Mouse (Mus musculus) midbrain, embryonic 16.5 days (tissue): ENCODE data around the gene Crmp1. TPM values are rescaled to one million over a fixed set of nuclear protein-coding genes. Genes with fewer than 3 reads are reported as not detected.

Source experiments
- ATAC-seq: fragments of 200-750 bp; cut with Nextera tagmentation; 2 replicates; pipeline ENCODE4 v1.8.0; 2017; ENCODE audit warnings: moderate TSS enrichment
- H3K27ac ChIP-seq: fragments of 300-500 bp; sonication (generic); 2 replicates; pipeline ENCODE4 v1.5.1; 2014; ENCODE audit warnings: mild to moderate bottlenecking, low read length, mixed read lengths
- H3K27me3 ChIP-seq: fragments of 300-500 bp; sonication (generic); 2 replicates; pipeline ENCODE4 v1.6.1; 2014; ENCODE audit warnings: low read depth, low read length, mixed read lengths; ENCODE audit not compliant: control insufficient read depth, insufficient read depth
- H3K36me3 ChIP-seq: fragments of 300-500 bp; sonication (generic); 2 replicates; pipeline ENCODE4 v1.6.1; 2014; ENCODE audit warnings: mild to moderate bottlenecking, low read length, moderate library complexity, mixed read lengths; ENCODE audit not compliant: control insufficient read depth, insufficient read depth
- H3K4me1 ChIP-seq: fragments of 300-500 bp; sonication (generic); 2 replicates; pipeline ENCODE4 v1.6.1; 2014; ENCODE audit warnings: mild to moderate bottlenecking, low read length, mixed read lengths; ENCODE audit not compliant: control insufficient read depth, insufficient read depth
- H3K4me2 ChIP-seq: fragments of 300-500 bp; sonication (generic); 2 replicates; pipeline ENCODE4 v1.6.1; 2014; ENCODE audit warnings: mild to moderate bottlenecking, low read length, mixed read lengths
- H3K4me3 ChIP-seq: fragments of 300-500 bp; sonication (generic); 2 replicates; pipeline ENCODE4 v1.5.1; 2014; ENCODE audit warnings: low read depth, mild to moderate bottlenecking, low read length, moderate library complexity, mixed read lengths
- H3K9ac ChIP-seq: fragments of 300-500 bp; sonication (generic); 2 replicates; pipeline ENCODE4 v1.6.1; 2014; ENCODE audit warnings: low read depth, low read length, mixed read lengths
- H3K9me3 ChIP-seq: fragments of 300-500 bp; sonication (generic); replicated peaks from 2 replicates; pipeline ENCODE4 v1.6.1; 2014; ENCODE audit warnings: mild to moderate bottlenecking, low read length, mixed read lengths; ENCODE audit not compliant: control insufficient read depth, poor library complexity, severe bottlenecking
- WGBS: fragments of 180-500 bp; shearing (Covaris S2); extraction: QIAGEN DNeasy Blood & Tissue Kit; methylation state at CpG from one replicate; pipeline ENCODE4 v1.1.7; 2014; 5-methylcytosine and 5-hydroxymethylcytosine counted together
- polyA plus RNA-seq: library from polyadenylated mRNA; unstranded; fragments of >200 nt; fragmentation: Nextera tagmentation; extraction: Ambion mirVana; gene quantifications from 2 replicates; pipeline ENCODE4 v1.2.1, GENCODE M21; 2015

The Crmp1 gene
- polyA plus RNA-seq, 1 experiment from 2014 or later: 1,010 TPM

GRCm38 (mm10) chr5:37244161-37244560 lies 2.4 kb downstream of the Crmp1 start:
- peaks cover 34% of the 10 kb centered on the region for H3K4me1 ChIP-seq

GRCm38 (mm10) chr5:37244666-37245242 lies 3.0 kb downstream of the Crmp1 start:
- H3K4me3 ChIP-seq: peak overlapping the region; percentile 61
- ATAC-seq: no peak
- no peaks in the 10 kb centered on the region for H3K9me3 ChIP-seq
- H3K36me3 ChIP-seq: no peaks in the 10 kb centered on the region
- peaks cover 40% of the 10 kb centered on the region for H3K4me1 ChIP-seq
- H3K27me3 ChIP-seq: no peaks in the 10 kb centered on the region
- H3K27ac ChIP-seq: peak overlapping the region; percentile 93
- peak overlapping the region; percentile 88 for H3K9ac ChIP-seq
- peak overlapping the region; percentile 88 for H3K4me2 ChIP-seq
- WGBS: 44% methylated on average over 9 of the region's 9 CpGs

More at GRCm38 (mm10) chr5:37244161-37244560, 2.4 kb downstream of the Crmp1 start:
- Histone ChIP-seq H3K4me2 (peak overlapping the region; percentile 88), H3K27ac (peak overlapping the region; percentile 93), H3K27me3 (no peaks in the 10 kb centered on the region), H3K4me3 (peak overlapping the region; percentile 61), H3K36me3 (no peaks in the 10 kb centered on the region), H3K9me3 (no peaks in the 10 kb centered on the region), H3K9ac (peak overlapping the region; percentile 89)
- peak; percentile 23; the same call in 1 of the 2 replicates for ATAC-seq
- under 1% methylated on average over 13 of the region's 13 CpGs for WGBS

- peak overlapping the region; percentile 88 for H3K4me2 ChIP-seq
- under 1% methylated on average over 31 of the region's 42 CpGs for WGBS
- ATAC-seq: peak; percentile 63
- no peaks in the 10 kb centered on the region for H3K36me3 ChIP-seq
- peak overlapping the region; percentile 61 for H3K4me3 ChIP-seq
- no peaks in the 10 kb centered on the region for H3K9me3 ChIP-seq
- peak overlapping the region; percentile 93 for H3K27ac ChIP-seq
- H3K27me3 ChIP-seq: no peaks in the 10 kb centered on the region
- peaks cover 47% of the 10 kb centered on the region for H3K4me1 ChIP-seq
- H3K9ac ChIP-seq: peak overlapping the region; percentile 88
Observed at GRCm38 (mm10) chr5:37245651-37246050, 3.9 kb downstream of the Crmp1 start.

- H3K27ac ChIP-seq: peak overlapping the region; percentile 93
- peak overlapping the region; percentile 88 for H3K4me2 ChIP-seq
- H3K36me3 ChIP-seq: no peaks in the 10 kb centered on the region
- H3K4me3 ChIP-seq: peak overlapping the region; percentile 61
- WGBS: under 1% methylated on average over 30 of the region's 37 CpGs
- H3K27me3 ChIP-seq: no peaks in the 10 kb centered on the region
- ATAC-seq: peak; percentile 23
- H3K4me1 ChIP-seq: peaks cover 48% of the 10 kb centered on the region
- peak overlapping the region; percentile 88 for H3K9ac ChIP-seq
- no peaks in the 10 kb centered on the region for H3K9me3 ChIP-seq
Observed at GRCm38 (mm10) chr5:37246138-37246910, 4.6 kb downstream of the Crmp1 start.

GRCm38 (mm10) chr5:37247456-37247855 lies 5.7 kb downstream of the Crmp1 start:
- Histone ChIP-seq H3K4me3 (peak overlapping the region; percentile 61), H3K9ac (peak overlapping the region; percentile 88), H3K27ac (peak overlapping the region; percentile 93), H3K27me3 (no peaks in the 10 kb centered on the region), H3K4me1 (peaks cover 51% of the 10 kb centered on the region), H3K4me2 (peak overlapping the region; percentile 88), H3K36me3 (no peaks in the 10 kb centered on the region), H3K9me3 (no peaks in the 10 kb centered on the region)
- WGBS: 33% methylated on average over 4 of the region's 4 CpGs
- ATAC-seq: no peak

DNA sequence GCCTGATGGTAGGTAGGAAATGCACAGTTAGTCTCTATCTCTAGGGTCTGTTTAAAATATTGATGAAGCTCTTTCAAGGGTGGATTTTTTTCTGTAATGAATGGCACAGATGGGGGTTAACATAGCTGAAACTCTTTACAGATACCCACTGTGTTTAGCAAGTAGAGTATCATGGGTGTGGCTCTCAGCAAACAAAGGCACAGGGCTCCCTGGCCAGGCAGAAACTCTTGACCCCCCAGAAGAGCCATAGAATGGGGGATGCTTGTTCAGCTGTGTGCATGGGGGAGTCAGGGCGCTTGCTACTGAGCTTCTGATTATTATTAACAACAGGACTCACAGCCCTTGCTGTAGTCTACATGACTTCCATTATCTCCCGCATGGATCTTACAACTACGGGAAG lies 7.1 kb downstream of the Crmp1 start:
- Histone ChIP-seq H3K4me3 (peak overlapping the region; percentile 61), H3K36me3 (no peaks in the 10 kb centered on the region), H3K4me2 (peak overlapping the region; percentile 88), H3K9me3 (no peaks in the 10 kb centered on the region), H3K27me3 (no peaks in the 10 kb centered on the region), H3K9ac (peak overlapping the region; percentile 41), H3K27ac (peak overlapping the region; percentile 29; the same call in 1 of the 2 replicates), H3K4me1 (peaks cover 50% of the 10 kb centered on the region)
- ATAC-seq: no peak
- WGBS: 58% methylated on average over 3 of the region's 3 CpGs

- no peak overlapping the region for H3K4me2 ChIP-seq
- no peak for ATAC-seq
- 69% methylated on average over 3 of the region's 3 CpGs for WGBS
- H3K4me3 ChIP-seq: no peak overlapping the region
- no peak overlapping the region for H3K9ac ChIP-seq
- no peaks in the 10 kb centered on the region for H3K27me3 ChIP-seq
- H3K4me1 ChIP-seq: peaks cover 62% of the 10 kb centered on the region
- H3K27ac ChIP-seq: no peak overlapping the region
- no peaks in the 10 kb centered on the region for H3K9me3 ChIP-seq
- no peaks in the 10 kb centered on the region for H3K36me3 ChIP-seq
Observed at GRCm38 (mm10) chr5:37251596-37251995, 9.9 kb downstream of the Crmp1 start.

GRCm38 (mm10) chr5:37252101-37252804 lies 10.5 kb downstream of the Crmp1 start:
- 82% methylated on average over 9 of the region's 9 CpGs for WGBS

More at GRCm38 (mm10) chr5:37252101-37252804, 10.5 kb downstream of the Crmp1 start:
- no peak overlapping the region for H3K27ac ChIP-seq
- no peaks in the 10 kb centered on the region for H3K9me3 ChIP-seq
- no peaks in the 10 kb centered on the region for H3K36me3 ChIP-seq
- ATAC-seq: no peak
- H3K4me3 ChIP-seq: no peak overlapping the region
- no peak overlapping the region for H3K9ac ChIP-seq
- no peak overlapping the region for H3K4me2 ChIP-seq
- no peaks in the 10 kb centered on the region for H3K27me3 ChIP-seq
- H3K4me1 ChIP-seq: peaks cover 66% of the 10 kb centered on the region
